8 mouse cellular contexts compared by ENCODE assay signal in the genomic region with DNA sequence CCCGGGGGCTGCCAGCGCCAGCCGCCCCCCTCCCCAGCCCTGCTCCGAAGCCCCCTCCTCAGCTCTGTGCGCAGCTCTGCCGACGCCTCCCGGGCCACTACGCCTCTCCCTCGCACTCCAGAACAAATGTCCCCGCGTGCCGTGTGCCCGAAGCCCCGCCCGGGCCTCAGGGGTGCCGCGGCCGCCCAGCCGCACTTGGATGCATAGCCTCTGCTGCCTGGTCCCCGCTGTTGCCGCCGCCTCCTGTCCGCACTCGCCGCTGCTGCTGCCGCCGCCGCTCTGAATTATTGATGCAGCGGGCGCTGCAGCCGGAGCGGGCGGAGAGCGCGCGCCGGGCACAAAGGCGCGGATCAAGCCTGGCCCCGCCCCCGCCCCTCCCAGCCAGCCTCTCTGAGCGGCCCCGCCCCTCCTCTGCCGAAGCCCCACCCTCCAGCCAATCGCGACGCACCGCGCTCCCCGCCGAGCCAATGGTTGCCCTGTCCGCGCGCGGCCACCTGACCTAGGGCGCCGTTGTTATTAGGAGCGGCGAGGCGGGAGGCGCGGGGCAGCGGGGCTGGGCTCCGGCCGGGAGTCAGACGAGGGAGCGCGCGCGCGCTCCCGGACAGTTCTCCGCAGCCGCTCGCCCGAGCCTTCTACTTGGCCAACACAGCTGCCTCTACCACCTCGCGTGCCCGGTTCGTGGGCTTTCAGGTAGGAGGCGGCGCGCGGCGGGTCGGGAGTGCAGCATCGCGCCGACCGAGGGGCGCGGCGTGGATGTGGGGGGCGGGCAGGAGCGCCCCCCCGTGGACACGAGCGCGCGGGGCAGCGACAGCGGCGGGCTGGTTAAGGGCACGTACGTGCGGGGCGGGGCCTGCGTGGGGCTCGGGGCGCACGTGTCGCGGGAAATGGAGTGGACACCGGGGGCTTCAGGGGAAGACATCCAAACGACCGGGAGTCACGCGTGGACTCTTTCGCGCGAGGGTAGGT. TPM values are rescaled to one million over a fixed set of nuclear protein-coding genes. Genes with fewer than 3 reads are reported as not detected.
DNase-seq lines count a peak whose midpoint lies in the region; ATAC-seq and TF ChIP-seq lines count a peak whose summit lies in the region.

A gene (minus strand): TSS at position 339 of the 966 bp plus-strand sequence.

- under 1% methylated on average over 93 of the region's 122 CpGs for WGBS in forebrain, embryonic 13.5 days
- under 1% methylated on average over 105 of the region's 122 CpGs for WGBS in heart, embryonic 16.5 days
- WGBS in liver, embryonic 11.5 days, result under 1% methylated on average over 113 of the region's 122 CpGs
- WGBS in stomach, embryonic 16.5 days, result under 1% methylated on average over 114 of the region's 122 CpGs

- TF ChIP-seq CTCF in E14TG2a.4 (conservative IDR thresholded peaks at IDR 0.05; ENCODE audit: low read length), result no peak

- peak within 1 kb of the TSS; percentile 63 for H3K27ac ChIP-seq in forebrain, embryonic 13.5 days
- no peak within 1 kb of the TSS for H3K27ac ChIP-seq in heart, embryonic 16.5 days (ENCODE audit: low read length)
- H3K27ac ChIP-seq in liver, embryonic 11.5 days (ENCODE audit: low read depth, low read length), result no peak within 1 kb of the TSS
- H3K27ac ChIP-seq in stomach, embryonic 16.5 days (ENCODE audit: low read length), result no peak within 1 kb of the TSS

- peak within 1 kb of the TSS; percentile 92 for H3K4me3 ChIP-seq in E14TG2a.4 (replicated peaks; ENCODE audit: low read length)
- H3K4me3 ChIP-seq in forebrain, embryonic 13.5 days, result peak within 1 kb of the TSS; percentile 58
- peak within 1 kb of the TSS; percentile 56 for H3K4me3 ChIP-seq in heart, embryonic 16.5 days (ENCODE audit: low read length)
- H3K4me3 ChIP-seq in liver, embryonic 11.5 days (ENCODE audit: low read depth, low read length), result peak within 1 kb of the TSS; percentile 57
- H3K4me3 ChIP-seq in stomach, embryonic 16.5 days (replicated peaks; ENCODE audit: low read length), result peak within 1 kb of the TSS; percentile 55

- peak within 1 kb of the TSS; percentile 95 for H3K4me2 ChIP-seq in forebrain, embryonic 13.5 days
- H3K4me2 ChIP-seq in heart, embryonic 16.5 days (ENCODE audit: low read depth, low read length), result peak within 1 kb of the TSS; percentile 90
- peak within 1 kb of the TSS; percentile 95 for H3K4me2 ChIP-seq in liver, embryonic 11.5 days
- peak within 1 kb of the TSS; percentile 96 for H3K4me2 ChIP-seq in stomach, embryonic 16.5 days (ENCODE audit: low read depth, low read length)

- H3K9ac ChIP-seq in forebrain, embryonic 13.5 days, result peak within 1 kb of the TSS; percentile 78
- H3K9ac ChIP-seq in heart, embryonic 16.5 days (ENCODE audit: low read length), result 0 out of 2 replicates have a peak within 1 kb of the TSS, but pooled peaks have one; percentile 5
- H3K9ac ChIP-seq in liver, embryonic 11.5 days (ENCODE audit: low read depth, low read length), result no peak within 1 kb of the TSS
- no peak within 1 kb of the TSS; the same call in 1 of the 2 replicates for H3K9ac ChIP-seq in stomach, embryonic 16.5 days (ENCODE audit: low read length)

- peak; percentile 96 for DNase-seq in cerebellum, adult 11 months
- DNase-seq in kidney, postnatal 25 days, result peak; percentile 88 to 95
- peak; percentile 85 for DNase-seq in liver, embryonic 11.5 days (ENCODE audit: low spot score)
- peak; percentile 0 to 18 for DNase-seq in natural killer cell, adult 2 months (ENCODE audit: low spot score in 2 of 2)

- H3K36me3 ChIP-seq in E14TG2a.4 (ENCODE audit: insufficient read depth, low read length), result no peaks in the 10 kb centered on the region
- H3K36me3 ChIP-seq in forebrain, embryonic 13.5 days (ENCODE audit: poor library complexity, severe bottlenecking), result no peaks in the 10 kb centered on the region
- H3K36me3 ChIP-seq in heart, embryonic 16.5 days (ENCODE audit: control insufficient read depth, insufficient read depth), result no peaks in the 10 kb centered on the region
- H3K36me3 ChIP-seq in liver, embryonic 11.5 days (ENCODE audit: control insufficient read depth, insufficient read depth, low read length), result no peaks in the 10 kb centered on the region
- H3K36me3 ChIP-seq in stomach, embryonic 16.5 days (ENCODE audit: control insufficient read depth, insufficient read depth, low read length), result no peaks in the 10 kb centered on the region

- peaks cover 70% of the 10 kb centered on the region for H3K27me3 ChIP-seq in E14TG2a.4 (ENCODE audit: insufficient read depth, low read length)
- peaks cover 73% of the 10 kb centered on the region for H3K27me3 ChIP-seq in forebrain, embryonic 13.5 days
- H3K27me3 ChIP-seq in heart, embryonic 16.5 days (ENCODE audit: control insufficient read depth, insufficient read depth, low read length), result peaks cover 87% of the 10 kb centered on the region
- H3K27me3 ChIP-seq in liver, embryonic 11.5 days (replicated peaks; ENCODE audit: control insufficient read depth, insufficient read depth, low read length), result peaks cover 89% of the 10 kb centered on the region
- H3K27me3 ChIP-seq in stomach, embryonic 16.5 days (ENCODE audit: control insufficient read depth, insufficient read depth, low read length), result peaks cover 85% of the 10 kb centered on the region

- H3K4me1 ChIP-seq in E14TG2a.4 (replicated peaks; ENCODE audit: low read depth, low read length), result peaks cover 59% of the 10 kb centered on the region
- H3K4me1 ChIP-seq in forebrain, embryonic 13.5 days, result peaks cover 45% of the 10 kb centered on the region
- H3K4me1 ChIP-seq in heart, embryonic 16.5 days (ENCODE audit: control insufficient read depth, insufficient read depth, low read length), result peaks cover 27% of the 10 kb centered on the region
- H3K4me1 ChIP-seq in liver, embryonic 11.5 days (replicated peaks; ENCODE audit: control insufficient read depth, insufficient read depth, low read length), result peaks cover 6% of the 10 kb centered on the region; the same call in 1 of the 2 replicates
- peaks cover 26% of the 10 kb centered on the region for H3K4me1 ChIP-seq in stomach, embryonic 16.5 days (ENCODE audit: control insufficient read depth, insufficient read depth, low read length)

- ATAC-seq in forebrain, embryonic 13.5 days, result peak; percentile 95
- peak; percentile 98 for ATAC-seq in heart, embryonic 16.5 days (replicated peaks; ENCODE audit: extremely low read depth, insufficient read depth, low FRiP score)
- ATAC-seq in liver, embryonic 11.5 days (replicated peaks; ENCODE audit: low FRiP score), result peak; percentile 96
- peak; percentile 98 for ATAC-seq in stomach, embryonic 16.5 days (ENCODE audit: insufficient read depth, low FRiP score)

- H3K9me3 ChIP-seq in E14TG2a.4 (ENCODE audit: low read length), result no peaks in the 10 kb centered on the region
- no peaks in the 10 kb centered on the region for H3K9me3 ChIP-seq in forebrain, embryonic 13.5 days (replicated peaks)
- H3K9me3 ChIP-seq in heart, embryonic 16.5 days (replicated peaks; ENCODE audit: control insufficient read depth, low read length), result no peaks in the 10 kb centered on the region
- H3K9me3 ChIP-seq in liver, embryonic 11.5 days (ENCODE audit: control insufficient read depth, low read length), result no peaks in the 10 kb centered on the region
- no peaks in the 10 kb centered on the region for H3K9me3 ChIP-seq in stomach, embryonic 16.5 days (replicated peaks; ENCODE audit: control insufficient read depth, low read length)

RNA-seq across cellular contexts. Expression of the gene that starts here (rescaled TPM):
- polyA plus RNA-seq in forebrain, embryonic 13.5 days (2015; fragmentation: Nextera tagmentation; extraction: Ambion mirVana), result 7.0 and 7.9 TPM in 2 replicates
- 0.07 TPM in 1 of 2 replicates, not detected in the other for polyA plus RNA-seq in heart, embryonic 16.5 days (2015; fragmentation: Nextera tagmentation; extraction: Ambion mirVana)
- polyA plus RNA-seq in liver, embryonic 11.5 days (2014; fragmentation: Nextera tagmentation; extraction: Ambion mirVana), result 0.06 and 0.43 TPM in 2 replicates
- 0.12 and 0.14 TPM in 2 replicates for polyA plus RNA-seq in stomach, embryonic 16.5 days (2015; fragmentation: Nextera tagmentation; extraction: Ambion mirVana)

Comparison
In these comparisons a context has a peak if more than half of its experiments do, and no peak if none do; other contexts are left out.
1. Peak in ATAC-seq, H3K4me3 ChIP-seq, H3K9ac ChIP-seq and H3K4me2 ChIP-seq in heart, embryonic 16.5 days; RNA of the gene not detected or under 1 TPM.
2. Peak in DNase-seq, ATAC-seq, H3K4me3 ChIP-seq and H3K4me2 ChIP-seq in liver, embryonic 11.5 days; RNA of the gene not detected or under 1 TPM.
3. Peak in ATAC-seq, H3K4me3 ChIP-seq and H3K4me2 ChIP-seq in stomach, embryonic 16.5 days; RNA of the gene not detected or under 1 TPM.
4. DNase-seq: peak in every context shown above with its lines; median percentile 96 in cerebellum, adult 11 months; 92 in kidney, postnatal 25 days; 85 in liver, embryonic 11.5 days; 9 in natural killer cell, adult 2 months.